Mouse (Mus musculus) intestine, postnatal 0 days (tissue): Measurements from ENCODE around the gene Ubap1. TPM values are rescaled to one million over a fixed set of nuclear protein-coding genes. Genes with fewer than 3 reads are reported as not detected.
A peak's percentile ranks its signal among the peaks of the same experiment; 100 is the strongest.

Experiments
- ATAC-seq: fragments of 200-750 bp; cut with Nextera tagmentation; 2 replicates; pipeline ENCODE4 v1.8.0; 2017; ENCODE audit warnings: mild to moderate bottlenecking, moderate TSS enrichment, moderate library complexity
- H3K27ac ChIP-seq: fragments of 300-500 bp; sonication (generic); 2 replicates; pipeline ENCODE4 v1.5.1; 2014; ENCODE audit warnings: mild to moderate bottlenecking, low read depth, low read length, moderate library complexity
- H3K27me3 ChIP-seq: fragments of 300-500 bp; sonication (generic); replicated peaks from 2 replicates; pipeline ENCODE4 v1.6.1; 2014; ENCODE audit warnings: low read length, mixed read lengths; ENCODE audit not compliant: control insufficient read depth, insufficient read depth
- H3K36me3 ChIP-seq: fragments of 300-500 bp; sonication (generic); 2 replicates; pipeline ENCODE4 v1.6.1; 2014; ENCODE audit warnings: mild to moderate bottlenecking, moderate library complexity; ENCODE audit not compliant: control insufficient read depth, insufficient read depth
- H3K4me1 ChIP-seq: fragments of 300-500 bp; sonication (generic); replicated peaks from 2 replicates; pipeline ENCODE4 v1.6.1; 2014; ENCODE audit warnings: antibody characterized with exemption, low read length, mixed read lengths; ENCODE audit not compliant: control insufficient read depth, insufficient read depth
- H3K4me2 ChIP-seq: fragments of 300-500 bp; sonication (generic); replicated peaks from 2 replicates; pipeline ENCODE4 v1.6.1; 2014; ENCODE audit warnings: low read depth, mild to moderate bottlenecking, moderate library complexity
- H3K4me3 ChIP-seq: fragments of 300-500 bp; sonication (generic); 2 replicates; pipeline ENCODE4 v1.5.1; 2014; ENCODE audit warnings: low read depth, low read length
- H3K9ac ChIP-seq: fragments of 300-500 bp; sonication (generic); 2 replicates; pipeline ENCODE4 v1.6.1; 2014; ENCODE audit warnings: mild to moderate bottlenecking, low read depth, low read length
- H3K9me3 ChIP-seq: fragments of 300-500 bp; sonication (generic); 2 replicates; pipeline ENCODE4 v1.6.1; 2016; ENCODE audit warnings: mixed run types; ENCODE audit not compliant: control insufficient read depth
- CTCF ChIP-seq: sonication (generic); IDR thresholded peaks from 2 replicates; pipeline ENCODE4 v1.5.1; 2016; ENCODE audit warnings: low read depth, mild to moderate bottlenecking, control low read depth, antibody characterized with exemption, moderate library complexity
- WGBS: fragments of 180-500 bp; shearing (Covaris S2); extraction: QIAGEN DNeasy Blood & Tissue Kit; methylation state at CpG from one replicate; pipeline ENCODE4 v1.1.7; 2014; 5-methylcytosine and 5-hydroxymethylcytosine counted together
- polyA plus RNA-seq: library from polyadenylated mRNA; unstranded; fragments of >200 nt; fragmentation: Nextera tagmentation; extraction: Ambion mirVana; gene quantifications from 2 replicates; pipeline ENCODE4 v1.2.1, GENCODE M21; 2015

Gene Ubap1
- polyA plus RNA-seq, 1 experiment from 2014 or later = 36.3 TPM

- H3K4me3 ChIP-seq = no peak overlapping the region
- peak overlapping the region; percentile 66 for H3K27ac ChIP-seq
- H3K27me3 ChIP-seq = no peaks in the 10 kb centered on the region
- H3K9ac ChIP-seq = no peak overlapping the region
- ATAC-seq = no peak
- H3K9me3 ChIP-seq = no peaks in the 10 kb centered on the region
- H3K4me2 ChIP-seq = no peak overlapping the region
- H3K4me1 ChIP-seq = 0 out of 2 replicates have a peak, but pooled peaks cover 5% of the 10 kb centered on the region
- 65% methylated on average over 3 of the region's 3 CpGs for WGBS
- no peaks in the 10 kb centered on the region for H3K36me3 ChIP-seq
- TF ChIP-seq CTCF = no peak
These were observed 17.7 kb upstream of the Ubap1 start for GRCm38 (mm10) chr4:41331085-41331484.

GRCm38 (mm10) chr4:41331698-41332421, 16.9 kb upstream of the Ubap1 start:
- H3K27ac ChIP-seq = peak overlapping the region; percentile 66
- 49% methylated on average over 9 of the region's 9 CpGs for WGBS
- peak; percentile 98 for ATAC-seq

GRCm38 (mm10) chr4:41336546-41336945, 12.2 kb upstream of the Ubap1 start:
- no peaks in the 10 kb centered on the region for H3K9me3 ChIP-seq
- H3K36me3 ChIP-seq = no peaks in the 10 kb centered on the region
- no peak overlapping the region for H3K4me2 ChIP-seq
- H3K9ac ChIP-seq = no peak overlapping the region
- H3K4me3 ChIP-seq = no peak overlapping the region
- ATAC-seq = no peak
- TF ChIP-seq CTCF = no peak
- H3K27ac ChIP-seq = no peak overlapping the region
- no peaks in the 10 kb centered on the region for H3K4me1 ChIP-seq
- no peaks in the 10 kb centered on the region for H3K27me3 ChIP-seq

More at GRCm38 (mm10) chr4:41331698-41332421, 16.9 kb upstream of the Ubap1 start:
- H3K4me1 ChIP-seq = 0 out of 2 replicates have a peak, but pooled peaks cover 5% of the 10 kb centered on the region
- peak overlapping the region; percentile 22; the same call in 1 of the 2 replicates for H3K4me2 ChIP-seq
- H3K9me3 ChIP-seq = no peaks in the 10 kb centered on the region
- no peak for TF ChIP-seq CTCF
- H3K9ac ChIP-seq = no peak overlapping the region
- H3K36me3 ChIP-seq = no peaks in the 10 kb centered on the region
- no peak overlapping the region for H3K4me3 ChIP-seq
- H3K27me3 ChIP-seq = no peaks in the 10 kb centered on the region

GRCm38 (mm10) chr4:41340912-41341550, 7.8 kb upstream of the Ubap1 start:
- no peaks in the 10 kb centered on the region for H3K9me3 ChIP-seq
- H3K9ac ChIP-seq = no peak overlapping the region
- no peak overlapping the region for H3K4me3 ChIP-seq
- H3K27me3 ChIP-seq = no peaks in the 10 kb centered on the region
- H3K4me1 ChIP-seq = no peaks in the 10 kb centered on the region
- no peak overlapping the region for H3K27ac ChIP-seq
- WGBS = 83% methylated on average over 11 of the region's 11 CpGs
- no peaks in the 10 kb centered on the region for H3K36me3 ChIP-seq
- no peak for ATAC-seq
- no peak; the same call in 1 of the 2 replicates for TF ChIP-seq CTCF
- H3K4me2 ChIP-seq = no peak overlapping the region

GRCm38 (mm10) chr4:41346011-41346410, 2.8 kb upstream of the Ubap1 start:
- Histone ChIP-seq H3K36me3 (no peaks in the 10 kb centered on the region), H3K9me3 (no peaks in the 10 kb centered on the region), H3K27me3 (no peaks in the 10 kb centered on the region), H3K9ac (no peak overlapping the region), H3K27ac (no peak overlapping the region), H3K4me2 (no peak overlapping the region), H3K4me3 (no peak overlapping the region), H3K4me1 (0 out of 2 replicates have a peak, but pooled peaks cover 2% of the 10 kb centered on the region)
- WGBS = 73% methylated on average over 2 of the region's 2 CpGs
- ATAC-seq = no peak
- TF ChIP-seq CTCF = no peak

GRCm38 (mm10) chr4:41347839-41348238, 957 bp upstream of the Ubap1 start:
- Histone ChIP-seq H3K9me3 (no peaks in the 10 kb centered on the region), H3K4me3 (peak overlapping the region; percentile 97), H3K27me3 (no peaks in the 10 kb centered on the region), H3K4me2 (peak overlapping the region; percentile 55), H3K27ac (peak overlapping the region; percentile 31; the same call in 1 of the 2 replicates), H3K36me3 (no peaks in the 10 kb centered on the region), H3K4me1 (0 out of 2 replicates have a peak, but pooled peaks cover 2% of the 10 kb centered on the region), H3K9ac (no peak overlapping the region)
- TF ChIP-seq CTCF = no peak
- no peak for ATAC-seq
- WGBS = 17% methylated on average over 5 of the region's 5 CpGs
